Comparison of ENCODE assay signal across 10 mouse cellular contexts in the genomic region with DNA sequence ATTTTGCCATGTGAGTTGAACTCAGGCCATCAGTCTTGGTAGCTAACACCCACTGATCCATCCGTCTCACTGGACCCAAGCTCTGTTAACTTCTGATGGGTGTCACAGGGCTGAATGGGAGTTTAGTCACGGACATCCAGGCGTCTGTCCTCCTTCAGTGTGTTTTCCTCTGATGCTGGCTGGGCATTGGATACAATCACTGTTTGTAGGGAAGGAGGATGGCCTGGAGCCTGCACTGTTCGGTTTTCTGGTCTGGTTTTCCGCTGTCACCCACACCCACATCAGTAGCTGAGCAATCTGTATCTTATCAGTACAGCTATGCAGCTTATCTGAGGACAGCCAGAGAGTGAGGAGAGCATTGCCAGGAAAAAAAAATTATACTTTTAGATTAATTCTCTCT.
DNase-seq lines count a peak whose midpoint lies in the region; ATAC-seq lines count a peak whose summit lies in the region.
"Had no signal": no experiment of that assay in that cellular context is flagged by ENCODE, and none has a peak within 500 bp of the region (broad histone marks: within the 10 kb centered on the region; RNA-seq: fewer than 3 reads in every experiment).

No protein-coding gene starts in this region.

- H3K9me3 ChIP-seq in midbrain, embryonic 11.5 days (ENCODE audit: control insufficient read depth, low read length), result no peaks in the 10 kb centered on the region
- no peaks in the 10 kb centered on the region for H3K9me3 ChIP-seq in midbrain, embryonic 10.5 days (replicated peaks)
- H3K9me3 ChIP-seq in stomach, embryonic 15.5 days, result no peaks in the 10 kb centered on the region

- WGBS in midbrain, embryonic 11.5 days, result 73% methylated on average over 5 of the region's 5 CpGs
- 79% methylated on average over 5 of the region's 5 CpGs for WGBS in midbrain, embryonic 10.5 days
- 52% methylated on average over 5 of the region's 5 CpGs for WGBS in stomach, embryonic 15.5 days

- H3K4me2 ChIP-seq in midbrain, embryonic 11.5 days, result no peak overlapping the region
- peak overlapping the region; percentile 30; the same call in 1 of the 2 replicates for H3K4me2 ChIP-seq in stomach, embryonic 15.5 days

- intact Hi-C loops in heart, postnatal 10 days (cut with DNase I), result no loop called here

- no peaks in the 10 kb centered on the region for H3K36me3 ChIP-seq in midbrain, embryonic 11.5 days (ENCODE audit: control insufficient read depth, insufficient read depth, low read length)
- no peaks in the 10 kb centered on the region for H3K36me3 ChIP-seq in midbrain, embryonic 10.5 days
- no peaks in the 10 kb centered on the region for H3K36me3 ChIP-seq in stomach, embryonic 15.5 days

- no peaks in the 10 kb centered on the region for H3K4me1 ChIP-seq in midbrain, embryonic 11.5 days (ENCODE audit: control insufficient read depth, insufficient read depth, low read length)
- peaks cover 4% of the 10 kb centered on the region; the same call in 1 of the 2 replicates for H3K4me1 ChIP-seq in midbrain, embryonic 10.5 days
- H3K4me1 ChIP-seq in stomach, embryonic 15.5 days, result no peaks in the 10 kb centered on the region

- no peak overlapping the region for H3K9ac ChIP-seq in midbrain, embryonic 11.5 days (ENCODE audit: low read length)
- no peak overlapping the region for H3K9ac ChIP-seq in stomach, embryonic 15.5 days
- H3K9ac ChIP-seq: liver, postnatal 0 days had no signal

- peak; percentile 67 for DNase-seq in midbrain, embryonic 11.5 days (ENCODE audit: low spot score, missing footprints)
- no peak for DNase-seq in midbrain, embryonic 10.5 days (ENCODE audit: low spot score)
- DNase-seq in heart, postnatal 10 days, result peak; percentile 47 to 51
- DNase-seq in kidney, postnatal 14 days, result peak; percentile 44
- no peak for DNase-seq in thymus, postnatal 14 days
- no peak for DNase-seq in adrenal gland, postnatal 25 days
- DNase-seq in layer of hippocampus, adult 8-10 months (ENCODE audit: low spot score in 2 of 2), result no peak

- no peak overlapping the region for H3K4me3 ChIP-seq in midbrain, embryonic 11.5 days (ENCODE audit: low read depth, low read length)
- H3K4me3 ChIP-seq in midbrain, embryonic 10.5 days, result no peak overlapping the region
- H3K4me3 ChIP-seq in stomach, embryonic 15.5 days (replicated peaks), result no peak overlapping the region

- 0 out of 2 replicates have a peak, but pooled peaks have one; percentile 52 for ATAC-seq in midbrain, embryonic 11.5 days (ENCODE audit: low FRiP score)
- peak; percentile 43; the same call in 1 of the 2 replicates for ATAC-seq in stomach, embryonic 15.5 days (ENCODE audit: insufficient read depth, low FRiP score, low read depth)
- ATAC-seq: Patski had no signal

- H3K27me3 ChIP-seq in midbrain, embryonic 11.5 days (ENCODE audit: control insufficient read depth, insufficient read depth, low read length), result no peaks in the 10 kb centered on the region
- no peaks in the 10 kb centered on the region for H3K27me3 ChIP-seq in midbrain, embryonic 10.5 days (ENCODE audit: low read depth, poor library complexity, severe bottlenecking)
- no peaks in the 10 kb centered on the region for H3K27me3 ChIP-seq in stomach, embryonic 15.5 days (replicated peaks)
- H3K27me3 ChIP-seq: Patski had no signal

- no peak overlapping the region for H3K27ac ChIP-seq in midbrain, embryonic 11.5 days (ENCODE audit: low read depth, low read length)
- H3K27ac ChIP-seq in midbrain, embryonic 10.5 days (replicated peaks), result no peak overlapping the region
- H3K27ac ChIP-seq in stomach, embryonic 15.5 days, result peak overlapping the region; percentile 61

Comparison
In these comparisons a context has a peak if more than half of its experiments do, and no peak if none do; other contexts are left out.
1. DNase-seq: peak in midbrain, embryonic 11.5 days (single experiment), heart, postnatal 10 days (2 of 2) and kidney, postnatal 14 days (single experiment); none in midbrain, embryonic 10.5 days (single experiment), thymus, postnatal 14 days (single experiment), adrenal gland, postnatal 25 days (single experiment) and layer of hippocampus, adult 8-10 months (0 of 2).